Comparison of ENCODE assay signal across 7 mouse cellular contexts in the genomic region with DNA sequence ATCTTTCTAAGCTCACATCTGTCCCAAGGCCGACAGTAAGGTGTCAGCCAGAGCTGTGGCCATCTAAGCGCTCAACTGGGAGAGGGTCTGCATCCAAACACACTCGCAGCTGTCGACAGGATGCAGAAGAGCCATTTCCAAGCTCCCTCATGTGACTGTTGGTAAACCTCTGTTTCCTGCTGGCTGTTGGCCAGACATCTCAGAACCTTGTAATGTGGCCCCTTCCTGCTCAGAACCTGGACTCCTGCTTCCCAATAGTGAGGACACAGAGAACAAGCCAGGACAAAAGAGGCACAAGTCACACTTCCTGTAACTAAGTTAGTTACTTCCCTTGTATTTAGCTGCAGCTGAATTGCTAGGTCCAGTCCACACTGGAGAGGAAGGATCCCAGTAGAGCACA.
DNase-seq lines count a peak whose midpoint lies in the region; ATAC-seq lines count a peak whose summit lies in the region.

No protein-coding gene starts in this region.

- peak; percentile 9 for DNase-seq in ovary, adult 18-20 months (ENCODE audit: low spot score)
- DNase-seq in ovary, postnatal 10 days (ENCODE audit: low spot score): no peak
- peak; percentile 20 to 21 for DNase-seq in frontal cortex, postnatal 36 days (ENCODE audit: low spot score in 2 of 2)
- peak; percentile 57 for DNase-seq in kidney, adult 11 months
- no peak for DNase-seq in thymus, adult 18-20 months
- no peak for DNase-seq in urinary bladder, postnatal 10 days (ENCODE audit: low spot score)

- no peaks in the 10 kb centered on the region for H3K4me1 ChIP-seq in liver, embryonic 15.5 days (replicated peaks)

- peak; percentile 61 for ATAC-seq in liver, embryonic 15.5 days (ENCODE audit: insufficient read depth)

- H3K9ac ChIP-seq in liver, embryonic 15.5 days: no peak overlapping the region

- H3K27me3 ChIP-seq in liver, embryonic 15.5 days: no peaks in the 10 kb centered on the region

- no peaks in the 10 kb centered on the region for H3K36me3 ChIP-seq in liver, embryonic 15.5 days (replicated peaks)

- H3K4me3 ChIP-seq in liver, embryonic 15.5 days (replicated peaks): no peak overlapping the region

- no peak overlapping the region for H3K4me2 ChIP-seq in liver, embryonic 15.5 days

- no peak overlapping the region; the same call in 1 of the 2 replicates for H3K27ac ChIP-seq in liver, embryonic 15.5 days (replicated peaks)

- WGBS in liver, embryonic 15.5 days (ENCODE audit: insufficient replicate concordance): 24% methylated on average over 4 of the region's 4 CpGs

- H3K9me3 ChIP-seq in liver, embryonic 15.5 days (replicated peaks): no peaks in the 10 kb centered on the region

Comparison
In these comparisons a context has a peak if more than half of its experiments do, and no peak if none do; other contexts are left out.
1. DNase-seq: peak in ovary, adult 18-20 months (single experiment), frontal cortex, postnatal 36 days (2 of 2) and kidney, adult 11 months (single experiment); none in ovary, postnatal 10 days (single experiment), thymus, adult 18-20 months (0 of 2) and urinary bladder, postnatal 10 days (single experiment).